Mouse (Mus musculus): ENCODE measurements around the gene Set.
A peak's percentile ranks its signal among the peaks of the same experiment; 100 is the strongest.
"Not testable (repeated sequence)": the region's sequence is repeated elsewhere in the genome, so short reads cannot be mapped to it uniquely, and the experiment has no call there.

Set gene

DNA sequence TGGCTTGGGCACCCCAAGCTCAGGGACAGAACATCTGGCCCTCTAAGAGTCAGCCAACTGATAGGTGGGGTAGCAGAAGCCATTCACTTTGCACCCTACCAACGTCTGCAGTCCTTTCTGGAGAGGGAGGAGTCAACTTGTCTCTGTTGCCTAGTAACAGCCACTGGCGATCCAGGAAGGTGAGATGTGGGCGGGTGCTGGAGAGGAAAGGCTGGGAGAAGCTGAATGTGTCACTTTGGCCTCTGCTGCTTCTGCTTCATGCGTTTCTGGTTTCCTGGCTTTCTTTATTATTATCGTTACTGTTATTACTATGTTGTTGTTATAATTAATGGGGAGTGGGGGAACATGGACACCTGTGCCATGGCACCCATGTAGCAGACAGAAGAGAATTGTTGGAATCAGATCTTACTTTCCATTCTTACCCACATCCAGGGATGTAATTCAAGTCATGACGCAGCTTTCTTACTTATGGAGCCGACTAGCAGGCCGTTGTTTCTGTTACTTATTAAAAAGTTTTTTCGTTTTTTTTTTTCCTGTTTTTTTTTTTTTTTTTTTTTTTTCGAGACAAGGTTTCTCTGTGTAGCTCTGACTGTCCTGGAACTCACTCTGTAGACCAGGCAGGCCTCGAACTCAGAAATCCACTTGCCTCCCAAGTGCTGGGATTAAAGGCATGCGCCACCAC, at the start of gene Set:
Gene Set, plus strand, starts transcription at position 156 of the 682 bp plus-strand sequence.
- no peak for DNase-seq (ENCODE audit: low spot score)

DNA sequence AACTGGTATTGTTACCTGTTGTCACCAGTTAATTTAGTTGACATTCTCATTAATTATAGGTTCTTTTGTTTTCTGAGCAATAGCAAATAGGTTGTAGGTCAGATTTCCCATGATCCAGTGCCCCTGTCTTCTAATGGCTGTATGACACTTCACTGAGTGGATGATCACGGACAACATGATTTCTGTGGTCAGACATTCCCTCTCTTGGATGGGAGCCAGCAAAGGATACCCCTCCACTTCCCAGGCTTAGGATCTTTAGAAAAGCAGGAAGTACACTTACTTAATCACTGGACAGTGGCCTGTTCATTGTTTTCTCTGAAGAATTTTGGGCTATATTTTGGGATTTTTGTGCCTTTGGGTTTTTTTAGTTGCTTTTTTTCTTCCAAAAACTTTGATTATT, 48.1 kb upstream of the Set start:
- DNase-seq (ENCODE audit: low spot score): no peak

DNA sequence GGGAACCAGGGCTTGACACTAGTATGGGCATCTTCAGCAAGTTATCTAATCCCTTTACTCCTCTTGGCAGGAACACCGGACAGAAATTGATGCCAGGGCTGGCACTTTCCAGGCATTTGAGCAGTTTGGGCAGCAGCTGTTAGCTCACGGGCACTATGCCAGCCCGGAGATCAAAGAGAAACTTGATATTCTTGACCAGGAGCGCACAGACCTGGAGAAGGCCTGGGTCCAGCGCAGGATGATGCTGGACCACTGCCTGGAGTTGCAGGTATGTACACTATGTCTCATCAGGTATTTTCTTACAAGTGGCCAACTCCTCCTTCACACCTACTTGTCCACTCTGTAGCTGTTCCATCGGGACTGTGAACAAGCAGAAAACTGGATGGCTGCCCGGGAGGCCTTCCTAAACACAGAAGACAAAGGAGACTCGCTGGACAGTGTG, 46.3 kb upstream of the Set start:
- no peak for DNase-seq (ENCODE audit: low spot score)

DNA sequence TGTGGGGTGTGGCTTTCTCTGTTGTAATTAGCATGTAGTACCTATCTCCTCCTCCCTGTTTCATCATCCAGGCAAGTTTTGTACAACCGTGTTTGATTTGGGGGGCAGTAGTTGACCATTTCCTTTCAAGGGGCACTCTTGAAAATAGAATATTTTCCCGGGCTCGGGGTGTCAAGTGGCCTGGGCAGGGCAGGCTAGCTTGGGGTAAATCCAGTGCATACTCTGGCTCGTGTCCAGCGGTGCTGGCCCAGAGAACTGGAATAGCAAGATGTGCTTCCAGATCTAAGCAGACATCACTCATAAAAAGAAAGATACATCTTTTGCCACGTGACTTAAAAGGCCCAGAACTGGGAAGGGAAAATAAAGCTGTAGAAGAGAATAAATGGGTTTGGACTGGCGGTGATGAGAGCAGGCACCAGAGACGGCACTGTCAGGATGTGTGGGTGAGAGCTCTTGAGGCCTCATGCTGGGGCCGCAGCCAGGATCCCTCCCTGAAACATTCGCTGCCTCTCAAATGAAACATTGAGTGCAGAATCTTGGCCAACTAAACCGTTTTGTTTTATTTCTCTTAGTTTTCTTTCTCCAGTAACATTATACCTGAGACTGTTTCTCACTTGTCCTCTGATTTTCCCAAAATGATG, 42.7 kb upstream of the Set start:
- DNase-seq (ENCODE audit: low spot score): no peak

DNA sequence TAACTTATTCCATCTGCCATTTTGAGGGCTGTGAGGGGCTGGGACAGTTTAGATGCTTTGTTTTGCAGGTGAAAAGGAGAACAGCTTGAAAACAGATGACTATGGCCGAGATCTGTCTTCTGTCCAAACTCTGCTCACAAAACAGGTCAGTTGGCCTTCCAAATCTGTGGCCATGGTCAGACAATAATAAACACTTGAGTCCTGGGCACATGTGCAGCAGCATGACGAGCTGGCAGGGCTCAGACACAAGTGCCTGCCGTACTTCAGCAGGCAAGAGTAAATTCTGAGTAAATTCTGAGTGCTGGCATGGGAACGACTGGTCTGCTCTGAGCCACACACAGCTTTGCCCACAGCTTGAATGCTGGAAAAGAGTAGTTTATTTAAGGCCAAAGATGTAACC, 31.7 kb upstream of the Set start:
- no peak for DNase-seq (ENCODE audit: low spot score)

DNA sequence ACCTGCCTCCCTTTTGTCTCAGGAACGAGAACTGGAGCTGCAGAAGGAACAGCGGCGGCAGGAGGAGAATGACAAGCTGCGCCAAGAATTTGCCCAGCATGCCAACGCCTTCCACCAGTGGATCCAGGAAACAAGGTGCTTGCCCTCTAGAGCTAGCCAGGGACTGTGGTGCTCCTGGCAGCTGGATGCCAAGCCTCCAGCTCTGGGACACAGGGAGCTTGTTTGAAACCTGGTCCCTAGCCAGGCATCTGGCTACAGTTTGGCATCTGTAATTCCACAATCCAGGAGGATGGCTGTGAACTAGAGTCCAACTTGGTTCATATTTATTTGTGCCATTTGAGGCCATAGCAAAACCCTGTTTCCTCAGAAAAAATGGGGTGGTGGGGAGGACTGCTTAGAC, 30.2 kb upstream of the Set start:
- no peak for DNase-seq (ENCODE audit: low spot score)

DNA sequence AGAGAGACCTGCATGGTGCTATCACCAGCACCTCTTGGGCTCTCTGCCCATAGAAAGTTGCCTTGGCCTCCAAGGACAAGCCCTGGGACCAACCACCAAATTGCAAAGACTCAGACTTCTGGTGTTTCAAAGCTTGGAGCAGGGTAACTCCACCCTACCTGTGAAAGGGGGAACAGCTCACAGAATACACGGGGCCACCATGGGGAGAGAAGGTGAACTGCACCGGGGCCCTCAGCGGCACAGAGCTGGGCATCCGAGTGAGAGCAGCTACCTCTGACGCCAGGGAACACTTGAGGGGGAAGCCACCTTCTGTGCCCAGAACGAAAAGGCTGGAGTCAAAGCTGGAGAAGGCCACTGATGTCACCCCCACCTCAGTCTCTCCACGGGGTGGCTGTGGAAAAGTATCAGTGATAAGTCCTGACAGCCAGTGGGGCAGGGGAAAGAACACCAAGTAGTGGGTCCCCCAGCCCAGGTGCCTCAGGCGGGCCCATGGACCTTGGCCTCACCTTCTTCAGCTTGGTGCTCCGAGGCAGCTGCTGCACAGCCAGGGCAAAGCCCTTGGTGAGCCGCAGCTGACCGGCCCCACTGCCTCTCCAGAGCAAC, 24.8 kb upstream of the Set start:
- no peak for DNase-seq (ENCODE audit: low spot score)

DNA sequence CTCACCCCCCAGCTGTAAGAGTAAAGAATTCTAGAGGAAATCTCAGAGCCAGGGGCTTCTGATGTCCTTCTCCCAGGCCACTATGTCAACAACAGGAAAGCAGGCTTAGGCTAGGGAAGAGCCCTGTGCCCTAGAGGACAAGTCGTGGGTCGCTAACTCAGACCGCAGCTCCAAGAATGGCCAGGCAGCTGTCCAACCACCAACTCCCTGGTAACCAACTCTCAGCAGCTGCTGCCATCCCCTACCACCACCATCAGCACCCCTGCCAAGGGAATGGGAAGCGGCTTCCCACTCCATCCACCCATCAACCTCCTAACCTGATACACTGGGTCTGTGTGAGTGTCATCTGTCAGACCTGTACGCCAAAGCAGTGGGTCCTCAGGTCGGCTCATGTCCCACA, 24.2 kb upstream of the Set start:
- DNase-seq (ENCODE audit: low spot score): no peak

DNA sequence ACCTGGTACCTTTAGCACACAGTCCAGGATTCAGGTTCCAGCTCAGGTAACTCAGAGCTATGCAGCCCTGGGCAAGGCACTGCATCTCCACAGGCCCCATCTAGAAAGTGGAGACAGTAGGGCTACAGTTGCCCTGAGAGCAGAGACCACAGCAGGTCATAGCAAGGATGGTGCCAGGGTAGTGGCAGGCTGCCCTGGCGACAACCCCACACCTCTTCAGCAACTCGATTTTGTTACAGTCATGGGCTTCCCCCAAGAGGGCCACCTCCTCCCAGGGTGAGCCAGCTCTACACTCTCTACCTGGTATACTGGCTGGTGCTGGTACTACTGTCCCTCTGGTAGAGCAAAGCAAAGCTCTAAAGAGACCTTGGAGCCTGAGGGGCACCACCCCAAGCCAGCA, 19.4 kb upstream of the Set start:
- no peak for DNase-seq (ENCODE audit: low spot score)

DNA sequence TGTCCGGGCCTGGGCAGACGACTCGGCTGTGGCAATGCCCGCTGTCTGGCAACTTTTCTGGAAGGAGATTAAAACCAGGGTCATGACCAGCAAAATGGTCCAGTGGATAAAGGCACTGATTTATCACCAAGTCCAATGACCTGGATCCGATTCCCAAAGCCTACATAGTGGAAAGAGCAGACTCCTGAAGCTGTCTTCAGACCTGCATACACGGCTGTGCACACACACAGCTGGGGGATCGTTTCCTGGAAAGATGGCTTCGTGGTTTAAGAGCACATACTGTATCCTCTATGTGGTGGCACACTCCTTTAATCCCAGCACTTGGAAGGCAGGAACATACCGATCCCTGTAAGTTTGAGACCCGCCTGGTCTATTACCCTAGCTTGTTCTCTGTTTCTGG, 18.8 kb upstream of the Set start:
- no peak for DNase-seq (ENCODE audit: low spot score)

DNA sequence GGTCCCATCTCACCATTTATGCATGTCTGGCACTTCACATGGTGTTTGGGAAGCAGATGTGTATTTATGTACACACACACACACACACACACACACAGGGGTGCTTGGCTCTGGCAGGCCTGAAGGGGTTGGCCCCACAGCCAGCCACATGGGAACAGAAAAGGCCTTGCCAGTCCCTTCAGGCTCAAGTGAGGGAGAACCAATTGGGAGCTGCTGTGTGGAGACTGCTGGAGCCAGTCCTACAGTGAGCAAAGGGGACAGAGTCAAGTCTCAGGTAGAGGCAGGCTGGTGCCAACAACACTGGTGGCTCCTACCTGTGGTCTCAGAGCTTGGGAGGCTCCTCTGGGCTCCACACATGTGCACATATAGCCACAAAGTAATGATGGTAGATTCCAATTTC, 17.5 kb upstream of the Set start:
- DNase-seq (ENCODE audit: low spot score): no peak

DNA sequence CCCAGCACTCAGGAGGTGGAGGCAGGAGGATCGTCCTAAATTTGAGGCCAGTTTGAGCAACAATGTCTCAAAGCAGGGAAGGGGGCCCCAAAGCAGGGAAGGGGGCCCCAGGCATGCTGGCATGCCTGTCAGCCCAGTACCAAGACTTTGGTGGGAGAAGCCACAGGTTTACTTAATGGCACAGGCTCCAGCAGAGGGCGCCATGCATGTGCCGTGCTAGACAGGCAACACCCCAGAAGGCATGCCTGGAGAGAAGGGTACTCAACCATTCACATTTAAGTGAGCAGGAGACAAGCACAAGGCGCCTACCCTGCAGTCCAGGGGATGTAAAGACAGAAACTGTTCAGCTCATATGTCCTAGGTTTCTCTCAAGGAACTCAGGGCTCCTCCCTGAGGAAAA, 14.7 kb upstream of the Set start:
- peak; percentile 49 for DNase-seq (ENCODE audit: low spot score)

DNA sequence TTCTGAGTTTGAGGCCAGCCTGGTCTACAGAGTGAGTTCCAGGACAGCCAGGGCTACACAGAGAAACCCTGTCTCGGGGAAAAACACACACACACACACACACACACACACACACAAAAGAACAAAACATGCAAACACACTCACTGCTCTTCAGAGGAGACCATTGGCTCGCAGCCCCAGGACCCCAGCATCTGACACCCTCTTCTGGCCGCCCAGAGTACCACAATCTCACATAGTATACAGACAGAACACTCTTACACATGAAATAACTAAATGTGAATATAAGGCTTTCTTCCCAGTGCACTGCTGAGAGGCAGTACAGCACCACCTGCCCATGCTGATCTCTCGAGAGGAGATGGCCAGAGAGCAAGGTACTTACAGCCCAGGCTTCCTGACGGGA, 12.6 kb upstream of the Set start:
- no peak for DNase-seq (ENCODE audit: low spot score)

DNA sequence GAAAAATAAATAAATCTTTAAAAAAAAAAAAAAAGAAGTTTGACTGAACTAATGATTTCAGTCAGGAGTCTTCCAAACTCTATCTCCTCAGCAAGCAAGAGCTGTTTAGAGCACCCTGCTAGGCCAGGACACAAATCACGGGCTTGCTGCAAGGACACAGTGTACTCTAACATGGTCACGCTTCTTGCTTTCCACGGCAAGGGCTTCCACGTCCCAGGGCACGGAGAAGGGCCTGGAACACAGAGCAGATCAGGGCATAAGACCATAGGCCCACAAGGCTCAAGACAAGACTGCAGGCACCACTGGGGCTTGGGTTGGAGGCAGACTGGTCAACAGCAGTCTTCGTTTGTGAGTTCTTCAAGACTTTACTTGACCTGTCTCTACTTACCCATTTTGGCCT, 10.1 kb upstream of the Set start:
- DNase-seq (ENCODE audit: low spot score): no peak

DNA sequence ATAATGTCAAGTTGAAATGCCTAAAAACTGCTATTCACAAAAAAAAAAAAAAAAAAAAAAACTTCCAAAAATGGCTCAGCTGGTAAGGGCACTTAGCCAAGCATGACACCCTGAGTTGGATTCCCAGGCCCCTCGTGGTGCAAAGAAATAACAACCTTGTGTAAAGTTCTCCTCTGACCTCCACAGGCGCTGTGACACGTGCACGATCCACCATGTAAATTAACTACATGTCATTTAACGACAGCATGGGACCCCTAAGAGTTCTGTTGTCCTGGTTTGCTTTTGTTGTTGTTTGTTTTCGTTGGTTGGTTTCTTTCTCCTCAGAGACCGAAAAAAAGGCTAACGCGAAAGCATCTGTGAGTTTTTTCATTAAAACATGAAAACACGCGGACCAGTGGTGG, 9.1 kb upstream of the Set start:
- no peak for DNase-seq (ENCODE audit: low spot score)

DNA sequence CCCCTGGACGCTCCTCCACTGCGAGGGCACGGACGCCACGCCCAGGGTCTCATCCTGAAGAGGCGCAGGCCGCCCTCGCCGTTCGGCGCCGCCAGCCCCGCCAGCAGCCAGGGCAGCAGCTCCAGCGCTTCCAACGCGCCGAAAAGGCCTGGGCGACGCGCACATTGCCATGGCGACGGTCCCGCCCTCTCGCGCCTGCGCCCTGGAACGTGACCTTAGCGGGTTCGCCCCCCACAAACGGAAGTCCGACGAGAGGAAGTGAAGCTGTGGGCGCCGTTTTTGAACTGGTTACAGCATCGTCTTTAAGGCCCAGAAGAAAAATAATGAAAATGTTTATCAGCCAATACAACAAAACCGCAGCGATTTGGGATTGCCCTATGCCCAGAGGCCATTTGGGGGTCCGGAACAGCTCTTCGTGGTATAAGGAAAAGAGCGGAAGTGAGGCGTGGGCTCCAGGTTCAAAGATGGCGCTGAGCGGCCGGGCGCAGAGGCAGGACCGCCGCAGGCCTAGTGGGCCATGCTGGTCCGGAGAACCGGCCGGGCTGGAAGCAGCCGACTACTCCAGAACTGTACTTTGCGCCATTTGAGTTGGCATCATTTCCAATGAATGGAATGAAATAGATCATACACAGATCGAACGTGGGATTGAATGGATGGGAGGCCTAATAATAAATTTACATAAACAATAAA, 8.3 kb upstream of the Set start, which contains the start of gene Wdr34:
Gene Wdr34, minus strand, starts transcription at position 183 of the 690 bp plus-strand sequence.
- DNase-seq (ENCODE audit: low spot score): peak; percentile 99

DNA sequence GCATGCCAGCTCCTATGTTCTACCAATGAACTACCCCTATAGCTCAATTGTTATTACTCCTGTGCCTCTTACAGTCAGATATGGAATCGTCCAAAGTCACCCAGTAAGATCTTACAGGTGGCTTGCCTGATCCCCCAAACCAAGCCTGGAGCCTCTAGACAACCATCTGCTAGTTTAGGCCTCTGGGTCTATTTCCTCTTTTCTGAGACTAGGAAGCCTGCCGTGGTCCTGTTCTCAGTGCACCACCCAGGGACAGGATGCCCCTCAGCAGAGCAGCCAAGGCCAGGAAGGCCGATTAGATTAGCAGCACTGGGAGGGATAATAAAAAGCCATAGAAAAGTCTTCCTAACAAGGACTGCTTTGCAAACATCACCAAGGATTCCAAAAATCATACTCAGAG, 7.3 kb upstream of the Set start:
- no peak for DNase-seq (ENCODE audit: low spot score)

DNA sequence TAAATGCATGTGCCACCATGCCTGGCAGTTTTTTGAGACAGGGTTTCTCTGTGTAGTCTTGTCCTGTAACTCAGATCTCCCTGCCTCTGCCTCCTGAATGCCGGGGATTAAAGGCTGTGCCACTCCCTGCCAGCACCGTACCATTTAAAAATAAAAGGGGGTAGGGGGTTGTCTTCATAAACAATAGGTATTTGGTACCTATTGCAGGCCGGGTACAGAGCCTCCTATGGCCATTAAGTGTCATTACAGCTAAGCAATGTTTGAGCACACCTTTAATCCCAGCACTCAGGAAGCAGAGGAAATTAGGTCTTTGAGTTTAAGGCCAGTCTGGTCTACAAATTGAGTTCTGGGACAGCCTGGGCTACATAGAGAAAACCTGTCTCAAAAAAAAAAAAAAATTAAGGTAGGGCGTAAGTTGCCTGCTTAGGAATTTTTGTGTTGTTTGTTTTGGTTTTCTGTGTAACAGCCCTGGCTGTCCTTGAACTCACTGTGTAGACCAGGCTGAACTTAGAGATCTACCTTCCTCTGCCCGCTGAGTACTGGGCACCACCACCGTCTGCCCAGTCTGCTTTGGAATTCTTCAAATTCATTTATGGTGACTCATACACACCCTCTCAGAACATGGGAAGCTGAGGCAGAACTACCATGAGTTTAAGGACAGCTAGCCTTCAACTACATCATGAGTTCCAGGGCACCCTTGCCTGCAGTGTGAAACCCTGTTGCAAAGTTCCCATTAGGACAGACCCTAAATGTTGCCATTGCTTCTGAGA, 5.0 kb upstream of the Set start:
- no peak for DNase-seq (ENCODE audit: low spot score)

DNA sequence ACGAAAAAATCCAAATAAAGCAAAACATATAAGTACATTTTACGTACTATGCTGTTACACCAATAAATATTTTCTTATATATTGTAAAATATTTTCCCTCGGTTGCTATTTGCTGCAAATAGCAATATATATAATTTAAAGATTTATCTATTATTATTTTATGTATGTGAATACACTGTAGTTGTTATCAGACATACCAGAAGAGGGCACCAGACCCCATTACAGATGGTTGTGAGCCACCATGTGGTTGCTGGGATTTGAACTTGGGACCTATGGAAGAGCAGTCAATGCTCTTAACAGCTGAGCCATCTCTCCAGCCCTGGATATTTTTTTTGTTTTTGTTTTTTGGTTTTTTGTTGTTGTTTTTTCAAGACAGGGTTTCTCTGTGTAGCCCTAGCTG, 1.9 kb upstream of the Set start:
- not testable (repeated sequence) for DNase-seq (ENCODE audit: low spot score)

DNA sequence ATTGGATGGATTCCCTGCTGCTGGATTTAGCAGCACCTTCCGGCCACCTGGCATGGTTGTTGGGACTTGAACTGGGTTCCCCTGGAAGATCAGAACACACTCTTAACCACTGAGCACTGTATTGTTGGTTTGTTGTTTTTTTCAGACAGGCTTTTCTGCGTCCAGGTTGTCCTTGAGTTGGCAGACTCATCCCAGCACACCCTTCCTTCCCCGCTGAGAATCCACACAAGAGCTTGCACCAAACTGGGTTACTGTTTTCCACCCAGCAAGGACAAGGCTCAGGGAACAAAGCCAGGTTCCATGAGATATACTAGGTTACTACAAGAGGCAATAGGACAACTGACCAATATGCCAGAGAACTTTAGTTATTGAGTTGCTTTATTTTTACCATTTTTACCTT, 442 bp upstream of the Set start:
- no peak for DNase-seq (ENCODE audit: low spot score)

DNA sequence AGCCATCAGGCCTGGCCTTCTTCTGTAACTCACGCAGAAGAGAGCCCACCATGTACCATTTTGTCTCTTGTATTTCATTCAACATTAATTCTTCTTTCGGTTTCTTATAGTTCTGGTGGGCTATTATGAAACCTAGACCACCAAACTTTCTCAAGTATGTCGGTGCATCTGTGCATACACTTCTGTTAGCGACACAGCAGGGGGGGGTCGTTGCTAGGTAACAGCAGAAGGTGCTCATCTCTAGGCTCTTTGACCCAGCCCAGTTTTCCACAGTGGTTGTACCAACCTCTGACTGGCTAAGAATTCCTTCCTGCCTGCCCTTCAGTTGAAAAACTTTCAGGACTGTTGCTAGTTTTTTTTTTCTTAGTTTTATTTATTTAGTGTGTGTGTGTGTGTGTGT, 1.2 kb downstream of the Set start:
- DNase-seq (ENCODE audit: low spot score): no peak

All from ovary, postnatal 10 days (tissue).